Mouse (Mus musculus) adrenal gland, adult 18-20 months (tissue): ENCODE measurements around the gene Gnao1. TPM values are rescaled to one million over a fixed set of nuclear protein-coding genes. Genes with fewer than 3 reads are reported as not detected.

Experiments
- DNase-seq, 2 experiments: peaks; one replicate each; pipeline ENCODE4 v3.0.0; 2021 to 2022; ENCODE audit warnings: low spot score in 2 of 2
- long read RNA-seq, 2 experiments: library from polyadenylated mRNA; stranded (forward); transcript quantifications; one replicate each; pipeline ENCODE4 v2.0.0; 2021
- total RNA-seq, 2 experiments: library from RNA; stranded (reverse); gene quantifications; 1 replicate in 1 of 2; 2 replicates in 1 of 2; pipeline ENCODE4 v1.2.3; 2021

The Gnao1 gene
- total RNA-seq: 10 to 100 TPM; 32.5 to 52.8 TPM
- long read RNA-seq, experiment 1, full-length matches to known transcripts: 6 of 8 reads
- long read RNA-seq, experiment 1, partial matches to known transcripts: 0 of 8 reads
- long read RNA-seq, experiment 1, other reads (novel, unspliced or antisense): 2 of 8 reads
- long read RNA-seq, experiment 2, partial matches to known transcripts: 0 of 3 reads
- long read RNA-seq, experiment 2, other reads (novel, unspliced or antisense): 3 of 3 reads

DNA sequence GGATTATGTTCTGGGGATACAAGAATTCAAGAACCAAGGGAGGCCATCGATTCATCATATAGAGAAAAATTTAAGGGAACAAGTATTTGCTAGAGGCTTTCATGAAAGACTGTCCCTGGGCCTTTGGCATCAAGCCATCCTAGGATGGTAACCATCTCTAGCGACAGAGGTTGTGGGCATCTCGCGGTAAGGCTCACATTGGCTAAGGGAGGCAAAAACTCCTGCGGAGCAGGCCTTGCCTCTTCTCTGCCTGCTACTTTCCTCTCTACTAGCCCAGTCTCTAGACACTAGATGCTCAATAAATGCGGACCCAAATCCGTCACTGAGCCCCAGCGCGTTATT lies at the start of gene Gnao1:
Gene Gnao1, plus strand, starts transcription at position 281 of the 342 bp plus-strand sequence.
- DNase-seq: no peak

DNA sequence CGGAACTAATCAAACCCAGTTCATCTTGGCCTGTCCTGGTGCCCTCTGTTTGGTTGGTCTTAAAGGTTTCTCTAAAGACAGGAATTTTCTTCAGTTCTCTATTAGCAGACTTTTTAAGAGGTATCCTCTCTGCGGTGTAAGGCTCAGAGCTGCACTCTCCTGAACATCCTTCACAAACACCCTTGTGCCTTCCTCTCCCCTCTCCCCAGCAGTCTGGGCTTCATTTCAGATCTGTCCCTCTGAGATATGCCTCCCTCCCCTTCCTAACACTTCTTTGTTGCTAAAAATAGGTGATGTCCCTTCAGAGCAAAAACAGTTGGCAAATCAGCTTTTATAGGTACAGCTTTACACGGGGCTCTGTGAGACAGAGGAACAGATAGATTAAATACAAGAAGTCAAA lies 32.2 kb upstream of the Gnao1 start:
- DNase-seq: no peak

- no peak for DNase-seq
Observed at GRCm38 (mm10) chr8:93809226-93809625, 540 bp upstream of the Gnao1 start.

DNA sequence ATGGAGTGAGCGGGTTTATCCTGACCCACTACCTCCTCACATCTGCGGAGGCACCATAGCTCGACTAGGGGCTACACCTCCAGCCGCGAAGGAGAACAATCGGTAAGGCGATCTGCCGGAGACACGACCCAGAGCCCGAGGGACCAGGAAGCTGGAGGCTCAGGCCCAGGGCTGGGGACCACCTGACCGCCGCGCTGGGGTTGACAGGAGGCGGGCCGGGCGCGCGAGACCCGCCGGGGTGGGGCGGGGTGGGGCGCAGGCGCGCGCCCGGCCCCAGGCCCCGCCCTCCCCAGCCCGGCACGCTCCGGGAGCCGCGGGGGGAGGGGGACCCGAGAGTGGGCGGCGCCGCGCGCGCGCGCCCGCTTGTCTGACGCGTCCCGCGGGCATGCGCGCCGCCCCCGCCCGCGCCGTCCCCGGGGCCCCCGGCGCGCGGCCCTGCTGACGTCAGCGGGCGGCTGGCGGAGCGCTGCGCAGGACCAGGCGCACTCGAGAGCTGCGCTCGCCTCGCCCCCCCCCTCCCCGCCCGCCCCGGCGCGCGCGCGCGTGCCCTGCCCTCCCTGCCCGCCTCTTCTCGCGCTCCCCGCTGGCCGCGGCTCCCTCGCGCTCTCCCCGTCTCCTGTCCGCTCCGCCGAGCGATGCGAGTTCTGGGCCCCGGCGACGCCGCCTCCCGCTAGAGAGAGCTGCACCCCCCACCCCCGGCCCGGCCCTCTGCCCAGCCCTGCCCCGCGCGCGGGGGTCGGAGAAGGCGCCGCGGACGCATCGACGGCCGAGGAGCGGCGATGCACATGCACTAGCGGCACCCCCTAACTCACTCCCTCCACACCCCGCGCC lies 477 bp downstream of the Gnao1 start:
- DNase-seq: peak; percentile 86 to 90

DNA sequence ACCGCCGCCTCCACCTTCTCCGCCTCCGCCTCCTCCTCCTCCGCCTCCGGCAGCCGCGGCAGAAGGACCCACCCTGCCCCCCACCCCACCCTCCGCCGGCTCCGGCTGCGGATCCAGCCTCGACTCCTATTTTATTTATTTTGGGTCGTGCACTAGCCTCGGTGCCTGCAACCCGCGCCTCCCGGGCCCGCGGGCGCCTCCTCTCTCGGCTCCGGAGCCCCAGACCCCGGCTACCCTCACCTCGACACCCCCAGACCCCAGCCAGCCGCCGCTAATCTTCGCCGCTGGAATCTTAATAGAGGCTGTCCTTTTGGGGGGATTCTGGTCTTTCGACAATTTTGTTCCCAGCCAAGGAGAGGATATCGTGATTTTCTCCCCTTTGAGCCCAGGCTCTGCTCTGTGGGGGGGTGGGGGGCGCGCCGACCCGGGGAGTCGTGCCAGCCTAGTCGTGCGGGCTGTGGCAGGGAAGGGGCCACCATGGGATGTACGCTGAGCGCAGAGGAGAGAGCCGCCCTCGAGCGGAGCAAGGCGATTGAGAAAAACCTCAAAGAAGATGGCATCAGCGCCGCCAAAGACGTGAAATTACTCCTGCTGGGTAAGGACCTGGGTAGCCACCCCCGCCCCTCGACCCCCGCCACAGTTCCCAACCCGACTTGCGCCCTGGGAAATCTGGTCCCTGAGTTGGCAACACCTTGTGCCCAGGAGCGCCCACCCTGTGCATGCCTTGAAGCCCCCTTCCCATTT lies 1.3 kb downstream of the Gnao1 start:
- no peak for DNase-seq

DNA sequence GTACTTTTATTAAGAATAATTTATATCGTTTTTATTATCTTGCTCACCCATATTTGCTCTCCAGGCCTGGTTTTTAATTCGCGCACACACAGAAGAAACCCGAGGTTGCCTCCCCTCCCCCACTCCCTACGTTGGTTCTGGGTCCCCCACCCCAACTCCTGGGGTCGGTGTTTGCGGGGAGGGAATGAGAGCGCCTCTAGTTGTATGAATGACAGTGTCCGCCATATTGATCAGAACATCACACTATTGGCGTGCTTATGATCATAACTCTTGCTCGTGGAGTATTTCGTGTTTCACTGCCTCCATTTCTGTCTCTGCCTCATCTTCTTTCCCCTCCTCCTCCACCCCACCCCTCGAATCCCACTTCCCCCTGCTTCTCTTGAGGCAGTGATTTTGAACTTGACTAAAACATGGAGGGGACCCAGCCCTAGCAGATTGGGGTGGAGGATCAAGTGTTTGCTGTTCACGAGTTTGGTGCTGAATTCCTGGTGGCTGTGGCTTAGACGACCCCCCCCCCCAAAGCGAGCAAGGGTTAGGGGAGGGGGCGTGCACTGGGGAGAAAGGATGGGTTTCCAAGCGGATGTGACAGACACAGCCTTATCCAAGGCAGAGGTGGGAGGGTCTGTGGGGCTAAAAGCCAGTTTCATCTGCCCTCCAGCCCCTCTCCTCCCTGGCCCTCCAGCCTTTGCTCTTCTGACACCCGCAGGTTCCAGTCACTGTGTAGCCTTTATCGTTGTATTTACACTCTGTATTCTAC lies 2.1 kb downstream of the Gnao1 start:
- no peak for DNase-seq

DNA sequence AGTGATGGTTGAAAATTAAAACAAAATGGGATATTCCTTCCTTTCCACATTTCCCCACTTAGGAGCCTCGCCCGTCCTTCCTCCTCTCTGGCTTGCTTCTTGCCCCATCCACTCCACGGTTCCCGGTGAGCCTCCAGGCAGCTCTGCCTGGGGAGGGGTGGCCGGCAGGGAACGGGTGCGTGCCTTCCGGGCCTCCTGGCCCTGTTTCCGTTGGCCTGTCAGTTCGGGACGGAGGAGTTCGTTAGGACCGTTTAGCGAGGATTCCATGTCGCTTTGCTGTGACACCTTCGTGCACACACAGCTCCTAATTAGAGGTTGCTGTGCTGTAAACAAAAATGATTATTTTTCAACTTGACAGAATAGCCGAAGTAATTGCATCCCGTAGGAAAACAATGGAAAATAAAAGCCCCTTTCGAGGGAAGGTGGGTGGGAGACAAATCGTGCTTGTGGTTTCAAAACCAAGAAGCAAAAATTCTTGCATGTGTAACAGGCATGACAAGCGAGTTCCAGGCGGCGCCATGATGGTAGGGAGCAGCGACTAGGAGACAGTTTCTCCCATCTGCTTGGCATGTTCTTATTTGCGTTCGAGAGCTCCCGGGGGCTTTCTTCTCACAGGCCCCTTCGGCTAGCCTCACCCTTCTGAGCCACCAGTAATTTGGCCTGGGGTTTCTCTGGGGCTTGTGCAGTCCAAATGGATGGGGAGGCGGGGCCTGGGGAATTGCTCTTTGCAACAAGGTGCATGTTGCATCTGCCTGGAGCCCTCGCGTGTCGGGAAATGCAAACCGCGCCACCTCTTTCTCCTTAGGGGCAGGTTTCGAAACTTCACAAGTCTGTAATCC lies 3.0 kb downstream of the Gnao1 start:
- no peak for DNase-seq

DNA sequence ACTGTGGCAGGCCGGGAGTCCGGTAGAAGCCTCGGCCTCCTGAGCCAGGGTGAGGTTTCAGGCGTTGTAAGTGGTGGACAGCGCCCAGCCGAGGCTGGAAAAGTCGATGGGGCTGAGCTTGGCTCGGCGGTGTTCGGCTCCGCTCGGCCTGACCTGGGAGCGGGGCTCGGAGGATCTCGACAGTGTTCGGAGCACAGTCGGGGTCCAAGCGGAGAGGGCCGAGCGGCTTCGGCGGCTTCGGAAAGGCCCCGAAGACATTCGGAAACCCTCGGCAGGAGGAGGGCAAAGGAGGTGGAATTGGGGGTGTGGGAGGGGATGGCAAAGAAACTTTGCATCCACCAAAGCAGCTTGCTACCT lies 3.6 kb downstream of the Gnao1 start:
- DNase-seq: peak; percentile 78 to 83

DNA sequence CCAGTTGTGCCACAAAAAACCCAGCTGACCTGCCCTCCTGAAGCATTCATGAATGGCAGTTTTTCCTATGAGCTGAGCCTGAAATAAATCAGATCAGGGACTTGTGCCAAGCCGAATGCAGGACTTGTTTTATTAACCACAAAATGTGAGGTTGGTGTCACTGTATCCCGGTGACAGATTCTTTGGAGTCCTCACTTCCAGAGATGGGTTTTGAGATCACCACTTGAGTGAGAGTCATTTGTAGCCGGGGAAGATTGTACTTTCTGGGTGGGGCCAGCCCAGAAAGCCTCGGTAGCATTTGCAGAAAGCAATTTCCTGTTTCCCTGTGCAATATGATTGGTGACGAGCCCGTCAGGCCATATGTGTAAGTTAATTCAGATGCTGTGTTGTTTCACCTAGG lies 4.5 kb downstream of the Gnao1 start:
- DNase-seq: no peak

DNA sequence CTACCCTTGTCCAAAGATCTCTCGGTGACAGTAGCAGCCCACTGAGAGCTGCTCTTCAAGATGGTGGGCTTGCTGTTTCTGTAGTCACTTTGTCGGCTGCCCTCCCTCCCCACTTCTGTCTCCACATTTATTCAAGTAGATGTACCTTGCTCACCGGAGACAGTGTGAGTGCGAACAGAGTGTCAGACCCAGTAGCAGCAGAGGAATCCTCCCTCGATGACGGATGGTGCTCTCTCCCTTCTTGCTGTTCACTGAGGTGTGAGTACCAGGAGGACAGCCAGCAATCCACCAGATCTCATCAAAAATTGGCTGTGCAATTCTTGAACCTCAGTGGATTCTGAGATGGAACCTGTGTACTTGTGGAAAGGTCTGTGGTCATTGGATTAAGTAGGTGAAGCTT lies 6.5 kb downstream of the Gnao1 start:
- no peak for DNase-seq

GRCm38 (mm10) chr8:93817366-93817765 lies 7.6 kb downstream of the Gnao1 start:
- DNase-seq: no peak

GRCm38 (mm10) chr8:93819929-93820328 lies 10.2 kb downstream of the Gnao1 start:
- no peak for DNase-seq

DNA sequence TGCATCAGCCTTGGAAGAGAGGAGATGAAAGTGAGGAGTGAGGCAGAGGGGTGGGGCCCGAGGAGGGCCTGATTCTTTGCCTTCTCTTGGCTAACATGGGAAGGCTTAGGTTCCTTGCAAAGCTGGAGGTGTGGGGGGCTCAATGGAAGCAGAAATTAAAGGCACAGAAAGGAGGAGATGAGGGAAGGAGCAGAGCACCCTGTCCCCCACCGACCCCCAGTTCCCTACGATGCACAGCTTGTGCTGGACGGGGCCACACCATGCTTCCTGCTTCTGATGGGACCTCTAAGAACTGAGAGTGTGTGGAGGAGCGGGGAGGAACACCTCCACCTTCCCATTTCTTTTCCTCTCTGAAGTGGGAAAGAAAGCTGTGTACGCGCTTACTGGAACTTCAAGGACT lies 11.6 kb downstream of the Gnao1 start:
- no peak for DNase-seq

- DNase-seq: no peak
Observed at GRCm38 (mm10) chr8:93825317-93825716, 15.6 kb downstream of the Gnao1 start.

GRCm38 (mm10) chr8:93830626-93831025 lies 20.9 kb downstream of the Gnao1 start:
- no peak for DNase-seq

DNA sequence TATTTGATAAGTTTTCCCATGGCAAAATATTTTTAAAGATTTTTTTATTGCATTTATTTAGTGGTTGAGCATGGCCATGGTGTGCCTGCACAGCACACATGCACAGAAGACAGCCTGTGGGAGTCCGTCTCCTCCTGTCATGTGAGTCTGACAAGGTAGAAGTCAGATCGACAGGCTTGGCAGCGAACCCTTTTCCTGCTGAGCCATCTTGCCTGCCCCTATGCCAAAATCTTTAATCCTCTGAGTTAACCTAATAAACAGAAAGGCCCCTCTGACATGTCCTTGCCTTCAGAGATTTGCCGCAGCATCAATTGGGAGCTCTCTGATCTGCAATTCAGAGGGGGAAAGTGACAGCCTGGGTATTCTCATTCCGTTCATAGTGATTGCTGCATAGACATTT lies 26.0 kb downstream of the Gnao1 start:
- DNase-seq: no peak

GRCm38 (mm10) chr8:93839113-93839512 lies 29.3 kb downstream of the Gnao1 start:
- DNase-seq: no peak

GRCm38 (mm10) chr8:93840486-93840885 lies 30.7 kb downstream of the Gnao1 start:
- no peak for DNase-seq

- no peak for DNase-seq
Observed at GRCm38 (mm10) chr8:93840956-93841752, 31.4 kb downstream of the Gnao1 start.

- DNase-seq: no peak
Observed at GRCm38 (mm10) chr8:93842574-93842973, 32.8 kb downstream of the Gnao1 start.
